Mouse (Mus musculus) forebrain, embryonic 11.5 days (tissue): ENCODE measurements around the gene Xylt1. TPM values are rescaled to one million over a fixed set of nuclear protein-coding genes. Genes with fewer than 3 reads are reported as not detected.

Experiments
- ATAC-seq: fragments of 200-750 bp; cut with Nextera tagmentation; replicated peaks from 2 replicates; pipeline ENCODE4 v1.8.0; 2017; ENCODE audit warnings: moderate TSS enrichment; ENCODE audit not compliant: low FRiP score
- DNase-seq: peaks from one replicate; pipeline ENCODE4 v3.0.0-alpha.2; 2017; ENCODE audit warnings: low spot score
- H3K27ac ChIP-seq: fragments of 300-500 bp; sonication (generic); 2 replicates; pipeline ENCODE4 v1.5.1; 2014; ENCODE audit warnings: low read depth, low read length
- H3K27me3 ChIP-seq: fragments of 300-500 bp; sonication (generic); 2 replicates; pipeline ENCODE4 v1.6.1; 2014; ENCODE audit warnings: mild to moderate bottlenecking, low read length, mixed read lengths; ENCODE audit not compliant: control insufficient read depth, insufficient read depth
- H3K36me3 ChIP-seq: fragments of 300-500 bp; sonication (generic); 2 replicates; pipeline ENCODE4 v1.6.1; 2014; ENCODE audit warnings: mild to moderate bottlenecking, low read length, moderate library complexity, mixed read lengths; ENCODE audit not compliant: control insufficient read depth, insufficient read depth
- H3K4me1 ChIP-seq: fragments of 300-500 bp; sonication (generic); replicated peaks from 2 replicates; pipeline ENCODE4 v1.6.1; 2014; ENCODE audit warnings: low read length, mixed read lengths; ENCODE audit not compliant: control insufficient read depth, insufficient read depth
- H3K4me2 ChIP-seq: fragments of 300-500 bp; sonication (generic); 2 replicates; pipeline ENCODE4 v1.6.1; 2014; ENCODE audit warnings: low read depth, mild to moderate bottlenecking, low read length, moderate library complexity, mixed read lengths; ENCODE audit not compliant: severe bottlenecking
- H3K4me3 ChIP-seq: fragments of 300-500 bp; sonication (generic); 2 replicates; pipeline ENCODE4 v1.5.1; 2014; ENCODE audit warnings: low read depth, low read length
- H3K9ac ChIP-seq: fragments of 300-500 bp; sonication (generic); 2 replicates; pipeline ENCODE4 v1.6.1; 2014; ENCODE audit warnings: low read length
- H3K9me3 ChIP-seq: fragments of 300-500 bp; sonication (generic); 2 replicates; pipeline ENCODE4 v1.6.1; 2016; ENCODE audit warnings: low read length, mixed read lengths; ENCODE audit not compliant: control insufficient read depth
- WGBS: fragments of 180-500 bp; shearing (Covaris S2); extraction: QIAGEN DNeasy Blood & Tissue Kit; methylation state at CpG from one replicate; pipeline ENCODE4 v1.1.7; 2014; 5-methylcytosine and 5-hydroxymethylcytosine counted together
- polyA plus RNA-seq: library from polyadenylated mRNA; unstranded; fragments of >200 nt; fragmentation: Nextera tagmentation; extraction: Ambion mirVana; gene quantifications from 2 replicates; pipeline ENCODE4 v1.2.1, GENCODE M21; 2014

Xylt1 gene
- polyA plus RNA-seq, 1 experiment from 2014 or later, result 4.6 TPM

DNA sequence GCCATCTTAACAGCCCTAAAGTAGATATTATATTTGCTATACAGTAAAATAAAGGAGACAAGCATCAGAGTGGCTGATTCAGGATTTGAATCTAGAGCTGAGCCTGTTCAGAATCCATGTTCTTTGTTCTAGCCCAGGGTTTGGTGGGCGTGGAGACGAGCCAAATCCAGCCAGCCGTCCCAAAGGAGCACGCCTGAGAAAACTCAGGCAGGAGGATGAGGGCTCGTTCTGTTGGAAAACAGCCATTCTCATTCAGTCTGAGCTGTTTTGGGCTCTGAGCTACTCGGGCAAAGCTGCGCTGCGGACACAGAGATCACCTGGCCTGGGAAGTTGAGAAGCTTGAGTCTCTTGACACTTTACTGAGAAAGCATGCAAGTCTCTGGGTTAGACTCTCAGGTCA is 115.0 kb downstream of the Xylt1 start:
- DNase-seq (no peak), ATAC-seq (no peak)
- H3K4me2 ChIP-seq, result no peak overlapping the region
- H3K27me3 ChIP-seq, result no peaks in the 10 kb centered on the region
- H3K9ac ChIP-seq, result no peak overlapping the region
- no peaks in the 10 kb centered on the region for H3K9me3 ChIP-seq
- H3K27ac ChIP-seq, result no peak overlapping the region
- no peak overlapping the region for H3K4me3 ChIP-seq
- WGBS, result 81% methylated on average over 8 of the region's 8 CpGs
- H3K4me1 ChIP-seq, result no peaks in the 10 kb centered on the region
- no peaks in the 10 kb centered on the region for H3K36me3 ChIP-seq

DNA sequence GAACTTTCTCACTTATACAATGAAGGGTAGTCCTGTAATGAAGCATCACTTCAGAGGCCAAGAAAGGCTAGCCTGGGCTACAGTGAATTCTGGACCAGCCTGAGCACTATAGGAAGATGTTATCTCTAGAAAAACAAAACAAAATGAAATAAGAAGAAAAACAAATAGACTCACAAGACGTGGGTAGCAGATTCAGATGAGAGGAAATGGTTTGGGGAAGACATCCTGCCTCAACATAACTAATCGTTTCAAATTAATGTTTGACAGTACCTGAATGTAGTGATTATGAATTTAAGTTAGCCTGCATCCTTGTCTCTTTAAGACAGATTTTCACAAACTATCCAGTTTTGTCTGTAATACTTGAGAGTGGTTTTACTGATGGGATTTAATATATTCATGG is 117.4 kb downstream of the Xylt1 start:
- Histone ChIP-seq H3K36me3 (no peaks in the 10 kb centered on the region), H3K9me3 (no peaks in the 10 kb centered on the region), H3K27me3 (no peaks in the 10 kb centered on the region), H3K4me3 (no peak overlapping the region), H3K4me2 (no peak overlapping the region), H3K9ac (no peak overlapping the region), H3K27ac (no peak overlapping the region), H3K4me1 (0 out of 2 replicates have a peak, but pooled peaks cover 3% of the 10 kb centered on the region)
- DNase-seq (no peak), ATAC-seq (no peak)
- WGBS, result 91% methylated on average over 2 of the region's 2 CpGs

DNA sequence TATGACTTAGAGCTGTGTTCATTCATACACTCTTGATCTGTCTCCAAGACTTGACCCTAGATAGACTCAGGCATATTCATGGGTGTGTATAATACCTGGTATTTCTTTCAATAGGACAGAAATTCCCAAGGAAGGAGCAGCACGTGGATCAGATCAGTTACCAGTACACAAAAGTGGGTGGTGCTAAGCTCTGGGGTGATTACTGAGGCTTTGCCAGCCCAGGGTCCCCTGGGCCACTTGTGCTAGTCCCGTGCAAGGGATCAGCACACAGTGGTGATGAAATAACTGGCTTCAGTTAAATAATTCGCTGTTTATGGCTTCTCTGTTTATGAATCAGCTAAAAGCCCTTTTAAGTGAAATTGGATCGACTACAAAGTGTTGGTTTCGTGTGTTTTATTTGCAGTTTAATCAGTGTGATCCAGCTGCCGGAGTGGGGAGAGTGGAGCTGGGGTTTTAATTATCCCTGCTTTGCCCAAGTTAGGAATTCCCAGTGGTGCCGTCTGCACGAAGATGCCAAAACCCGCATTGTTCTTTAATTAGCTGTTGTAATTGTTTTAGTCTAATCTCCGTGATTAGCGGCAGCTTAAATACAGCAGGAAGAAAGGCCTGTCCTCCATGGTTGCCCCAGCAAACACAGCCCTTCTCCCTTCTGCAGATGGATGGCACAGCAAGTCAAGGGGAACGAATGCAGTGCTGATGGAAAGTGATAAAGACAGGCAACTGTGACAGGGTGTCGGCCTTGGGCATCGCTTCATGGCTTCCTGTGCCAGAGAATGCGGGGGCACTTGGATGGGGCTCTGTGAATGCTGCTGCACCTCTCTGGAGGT is 120.8 kb downstream of the Xylt1 start:
- ATAC-seq (no peak), DNase-seq (no peak)
- no peak overlapping the region for H3K4me2 ChIP-seq
- H3K27me3 ChIP-seq, result no peaks in the 10 kb centered on the region
- H3K4me1 ChIP-seq, result 0 out of 2 replicates have a peak, but pooled peaks cover 3% of the 10 kb centered on the region
- no peak overlapping the region for H3K27ac ChIP-seq
- H3K4me3 ChIP-seq, result no peak overlapping the region
- no peak overlapping the region for H3K9ac ChIP-seq
- no peaks in the 10 kb centered on the region for H3K36me3 ChIP-seq
- H3K9me3 ChIP-seq, result no peaks in the 10 kb centered on the region
- 54% methylated on average over 15 of the region's 15 CpGs for WGBS

DNA sequence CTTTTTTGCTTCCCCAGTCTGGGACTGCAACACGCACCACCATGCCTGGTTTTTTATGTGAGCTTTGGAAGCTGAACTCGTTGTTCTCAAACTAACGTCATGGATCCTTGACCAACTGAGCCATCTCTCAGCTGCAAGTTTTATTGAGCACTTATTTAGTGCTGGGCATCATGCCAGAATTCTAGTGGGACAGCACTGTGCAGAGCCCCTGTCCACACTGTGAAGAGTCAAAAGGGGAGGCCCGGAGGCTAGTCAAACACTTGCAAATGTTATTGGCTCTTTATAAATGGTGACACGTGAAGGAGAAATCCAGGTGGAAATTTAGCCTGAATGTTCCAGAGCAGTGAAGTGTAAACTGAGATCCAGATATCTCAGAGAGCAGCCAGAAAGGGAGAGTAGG is 121.6 kb downstream of the Xylt1 start:
- Histone ChIP-seq H3K9me3 (no peaks in the 10 kb centered on the region), H3K4me3 (no peak overlapping the region), H3K27me3 (no peaks in the 10 kb centered on the region), H3K4me1 (0 out of 2 replicates have a peak, but pooled peaks cover 3% of the 10 kb centered on the region), H3K4me2 (no peak overlapping the region), H3K36me3 (no peaks in the 10 kb centered on the region), H3K9ac (no peak overlapping the region), H3K27ac (no peak overlapping the region)
- 87% methylated on average over 5 of the region's 5 CpGs for WGBS
- DNase-seq (no peak), ATAC-seq (no peak)

DNA sequence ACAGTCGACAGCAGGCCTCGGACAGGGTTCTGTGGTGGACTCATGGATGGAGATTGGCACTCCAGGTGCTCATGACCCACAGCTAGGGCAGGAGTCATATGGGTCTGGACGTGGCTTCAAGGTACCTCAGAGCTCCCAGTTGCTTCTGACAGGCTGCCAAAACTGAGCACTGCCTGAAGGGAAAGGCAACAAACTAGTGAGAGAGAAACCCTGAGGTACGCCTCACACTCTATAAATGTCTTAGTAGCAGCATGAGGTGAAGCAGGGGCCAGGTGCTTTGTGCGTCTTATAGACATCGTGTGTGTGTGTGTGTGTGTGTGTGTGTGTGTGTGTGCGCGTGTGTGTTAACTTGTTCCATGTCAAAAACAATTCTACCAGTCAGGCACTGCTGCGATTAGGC is 122.9 kb downstream of the Xylt1 start:
- WGBS, result 88% methylated on average over 9 of the region's 9 CpGs
- ATAC-seq (no peak), DNase-seq (no peak)

DNA sequence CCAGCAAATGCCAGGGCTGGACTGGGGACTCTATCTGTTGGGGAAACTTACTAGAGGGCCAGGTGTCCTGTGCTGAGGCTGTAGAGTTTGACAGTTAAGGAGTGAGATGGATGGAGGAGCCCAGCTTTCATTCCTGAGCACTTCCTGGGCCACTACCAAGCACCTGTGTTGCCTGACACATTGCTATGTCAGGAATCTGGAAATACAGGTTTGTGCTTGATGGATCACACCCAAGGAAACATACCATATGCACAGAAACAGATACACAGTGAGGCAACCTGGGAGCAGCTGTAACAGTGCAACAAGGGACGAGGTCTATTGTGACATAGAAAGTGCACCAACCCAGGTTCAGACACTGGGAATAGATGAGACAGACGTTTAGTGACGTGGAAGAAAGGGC is 125.0 kb downstream of the Xylt1 start:
- no peak for DNase-seq
- Histone ChIP-seq H3K27me3 (no peaks in the 10 kb centered on the region), H3K4me1 (0 out of 2 replicates have a peak, but pooled peaks cover 3% of the 10 kb centered on the region), H3K27ac (no peak overlapping the region), H3K4me2 (no peak overlapping the region), H3K9ac (no peak overlapping the region), H3K9me3 (no peaks in the 10 kb centered on the region), H3K4me3 (no peak overlapping the region), H3K36me3 (no peaks in the 10 kb centered on the region)
- 84% methylated on average over 3 of the region's 3 CpGs for WGBS
- ATAC-seq, result no peak

More for the DNA sequence above, 122.9 kb downstream of the Xylt1 start:
- no peak overlapping the region for H3K4me2 ChIP-seq
- no peaks in the 10 kb centered on the region for H3K36me3 ChIP-seq
- no peak overlapping the region for H3K27ac ChIP-seq
- H3K4me1 ChIP-seq, result 0 out of 2 replicates have a peak, but pooled peaks cover 3% of the 10 kb centered on the region
- H3K4me3 ChIP-seq, result no peak overlapping the region
- no peaks in the 10 kb centered on the region for H3K27me3 ChIP-seq
- H3K9me3 ChIP-seq, result no peaks in the 10 kb centered on the region
- H3K9ac ChIP-seq, result no peak overlapping the region

GRCm38 (mm10) chr7:117507351-117507750 is 126.6 kb downstream of the Xylt1 start:
- H3K9me3 ChIP-seq, result no peaks in the 10 kb centered on the region
- no peak overlapping the region for H3K4me3 ChIP-seq
- DNase-seq (no peak), ATAC-seq (no peak)
- no peaks in the 10 kb centered on the region for H3K4me1 ChIP-seq
- no peak overlapping the region for H3K27ac ChIP-seq
- H3K9ac ChIP-seq, result no peak overlapping the region
- WGBS, result 93% methylated on average over 10 of the region's 10 CpGs
- H3K36me3 ChIP-seq, result no peaks in the 10 kb centered on the region
- H3K4me2 ChIP-seq, result no peak overlapping the region
- H3K27me3 ChIP-seq, result no peaks in the 10 kb centered on the region

- no peaks in the 10 kb centered on the region for H3K27me3 ChIP-seq
These were observed 127.3 kb downstream of the Xylt1 start for GRCm38 (mm10) chr7:117508090-117508489.

DNA sequence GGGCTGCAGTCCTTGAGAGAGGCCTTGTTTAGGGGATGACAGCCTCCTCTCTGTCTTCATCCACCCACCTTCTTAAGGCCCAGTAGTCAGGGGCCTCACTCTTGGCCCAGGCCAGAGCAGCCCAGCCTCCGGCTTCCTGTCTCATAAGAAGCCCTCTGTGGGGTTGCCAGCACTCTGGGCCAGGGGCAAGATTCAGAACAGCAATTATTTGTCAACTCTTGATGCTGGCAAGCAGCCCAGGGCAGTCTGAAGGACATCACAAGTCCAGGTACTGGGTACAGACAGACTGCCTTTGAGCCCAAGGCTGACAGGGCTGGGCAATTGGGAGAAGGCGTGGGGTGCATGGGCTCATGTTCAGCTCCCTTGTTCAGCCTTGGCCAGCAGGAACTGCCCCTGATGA is 129.3 kb downstream of the Xylt1 start:
- ATAC-seq (no peak), DNase-seq (no peak)
- no peak overlapping the region for H3K4me3 ChIP-seq
- H3K4me2 ChIP-seq, result no peak overlapping the region
- H3K27me3 ChIP-seq, result no peaks in the 10 kb centered on the region
- 90% methylated on average over 2 of the region's 2 CpGs for WGBS
- no peak overlapping the region for H3K9ac ChIP-seq
- H3K4me1 ChIP-seq, result no peaks in the 10 kb centered on the region
- no peaks in the 10 kb centered on the region for H3K9me3 ChIP-seq
- H3K36me3 ChIP-seq, result no peaks in the 10 kb centered on the region
- H3K27ac ChIP-seq, result no peak overlapping the region

More at GRCm38 (mm10) chr7:117508090-117508489, 127.3 kb downstream of the Xylt1 start:
- no peak overlapping the region for H3K4me2 ChIP-seq
- H3K4me1 ChIP-seq, result no peaks in the 10 kb centered on the region
- H3K27ac ChIP-seq, result no peak overlapping the region
- 90% methylated on average over 8 of the region's 8 CpGs for WGBS
- no peak overlapping the region for H3K4me3 ChIP-seq
- no peaks in the 10 kb centered on the region for H3K9me3 ChIP-seq
- H3K36me3 ChIP-seq, result no peaks in the 10 kb centered on the region
- DNase-seq (no peak), ATAC-seq (no peak)
- no peak overlapping the region for H3K9ac ChIP-seq
